Mouse (Mus musculus) ES-E14 (cell line): Measurements from ENCODE around the gene Ncam1. TPM values are rescaled to one million over a fixed set of nuclear protein-coding genes. Genes with fewer than 3 reads are reported as not detected.

Experiments used
- DNase-seq: peaks from one replicate; pipeline ENCODE4 v3.0.0-alpha.2; 2013; ENCODE audit warnings: low read depth, low spot score
- H3K27ac ChIP-seq: 2 replicates; pipeline ENCODE4 v1.5.1; 2012; ENCODE audit warnings: low read depth, mild to moderate bottlenecking, low read length, moderate library complexity, mixed read lengths; ENCODE audit not compliant: poor library complexity, insufficient read depth, severe bottlenecking
- H3K36me3 ChIP-seq: 2 replicates; pipeline ENCODE4 v1.6.1; 2012; ENCODE audit warnings: mild to moderate bottlenecking, low read length, moderate library complexity, mixed read lengths; ENCODE audit not compliant: control insufficient read depth, poor library complexity, insufficient read depth, severe bottlenecking
- H3K4me1 ChIP-seq, 2 experiments: fragments of 150-350 bp in 1 of 2; sonication (generic) in 1 of 2; 2 replicates each; pipeline ENCODE4 v1.6.1; 2012; ENCODE audit warnings: low read length in 2 of 2, mild to moderate bottlenecking in 1 of 2, mixed read lengths in 1 of 2; ENCODE audit not compliant: control insufficient read depth in 2 of 2, insufficient read depth in 2 of 2, poor library complexity in 1 of 2
- H3K4me3 ChIP-seq, 2 experiments: fragments of 150-350 bp in 1 of 2; sonication (generic) in 1 of 2; 2 replicates each; pipeline ENCODE4 v1.5.1; 2012; ENCODE audit warnings: low read length in 2 of 2, low read depth in 1 of 2, mild to moderate bottlenecking in 1 of 2, mixed read lengths in 1 of 2; ENCODE audit not compliant: insufficient read depth in 1 of 2, poor library complexity in 1 of 2, severe bottlenecking in 1 of 2
- H3K9ac ChIP-seq: 2 replicates; pipeline ENCODE4 v1.6.1; 2012; ENCODE audit warnings: low read depth, mild to moderate bottlenecking, low read length, mixed read lengths; ENCODE audit not compliant: poor library complexity, insufficient read depth, severe bottlenecking
- H3K9me3 ChIP-seq: fragments of 150-350 bp; sonication (generic); 2 replicates; pipeline ENCODE4 v1.6.1; 2012; ENCODE audit warnings: low read depth, mild to moderate bottlenecking, low read length; ENCODE audit not compliant: control insufficient read depth, insufficient read depth
- CHD2 ChIP-seq: IDR thresholded peaks from 2 replicates; pipeline ENCODE4 v1.6.1; 2014; ENCODE audit warnings: mild to moderate bottlenecking, low read depth, low read length, inconsistent platforms
- HCFC1 ChIP-seq: IDR thresholded peaks from 2 replicates; pipeline ENCODE4 v1.6.1; 2012; ENCODE audit warnings: low read length, inconsistent platforms, borderline replicate concordance; ENCODE audit not compliant: insufficient read depth
- MAFK ChIP-seq: IDR thresholded peaks from 2 replicates; pipeline ENCODE4 v1.6.1; 2014; ENCODE audit warnings: mild to moderate bottlenecking, low read depth, low read length, inconsistent platforms; ENCODE audit not compliant: insufficient read depth
- ZC3H11A ChIP-seq: IDR thresholded peaks from 2 replicates; pipeline ENCODE4 v1.6.1; 2012; ENCODE audit warnings: low read depth, mild to moderate bottlenecking, inconsistent platforms, low read length, borderline replicate concordance
- ZNF384 ChIP-seq: IDR thresholded peaks from 2 replicates; pipeline ENCODE4 v1.6.1; 2012; ENCODE audit warnings: low read depth, low read length, inconsistent platforms
- in situ Hi-C, 2 experiments: fragments of 600-800 bp; cut with MboI; formaldehyde crosslinking; loops; one replicate each; pipeline ENCODE4 v1.15.1; 2025; ENCODE audit warnings: low sequenced_read_pairs in 2 of 2, inconsistent platforms in 1 of 2; ENCODE audit not compliant: unreplicated experiment in 2 of 2
- total RNA-seq: library from RNA; depleted of rRNA; stranded (reverse); fragments of 300-350 nt; gene quantifications from 2 replicates; pipeline ENCODE4 v1.2.3, GENCODE M21; 2012

Gene Ncam1
- total RNA-seq, 1 experiment: 36.8 TPM

GRCm38 (mm10) chr9:49592006-49592405, 206.7 kb downstream of the Ncam1 start:
- no peak for TF ChIP-seq ZC3H11A
- no peak for TF ChIP-seq CHD2
- TF ChIP-seq ZNF384: no peak
- TF ChIP-seq HCFC1: no peak
- no peak for TF ChIP-seq MAFK
- no peaks in the 10 kb centered on the region for H3K36me3 ChIP-seq
- in situ Hi-C loops: no loop called here

GRCm38 (mm10) chr9:49590261-49590660, 208.5 kb downstream of the Ncam1 start:
- TF ChIP-seq MAFK (no peak), ZC3H11A (no peak), CHD2 (no peak), HCFC1 (no peak), ZNF384 (no peak)
- Histone ChIP-seq H3K4me1 (no peaks in the 10 kb centered on the region), H3K36me3 (no peaks in the 10 kb centered on the region), H3K9me3 (no peaks in the 10 kb centered on the region), H3K27ac (no peak overlapping the region), H3K9ac (no peak overlapping the region), H3K4me3 (no peak overlapping the region)
- DNase-seq: no peak
- in situ Hi-C loops: no loop called here

More at GRCm38 (mm10) chr9:49592006-49592405, 206.7 kb downstream of the Ncam1 start:
- DNase-seq: no peak
- Histone ChIP-seq H3K27ac (no peak overlapping the region), H3K4me1 (no peaks in the 10 kb centered on the region), H3K4me3 (no peak overlapping the region), H3K9ac (no peak overlapping the region), H3K9me3 (no peaks in the 10 kb centered on the region)

GRCm38 (mm10) chr9:49577136-49577535, 221.6 kb downstream of the Ncam1 start:
- H3K27ac ChIP-seq: no peak overlapping the region
- H3K36me3 ChIP-seq: no peaks in the 10 kb centered on the region
- no peak overlapping the region for H3K9ac ChIP-seq
- TF ChIP-seq CHD2 (no peak), MAFK (no peak), ZNF384 (no peak), HCFC1 (no peak), ZC3H11A (no peak)
- no peak overlapping the region for H3K4me3 ChIP-seq
- H3K4me1 ChIP-seq: no peaks in the 10 kb centered on the region
- no peaks in the 10 kb centered on the region for H3K9me3 ChIP-seq
- DNase-seq: no peak
- in situ Hi-C loops: no loop called here

GRCm38 (mm10) chr9:49571695-49572510, 226.8 kb downstream of the Ncam1 start:
- Histone ChIP-seq H3K4me1 (peaks cover 1 to 11% of the 10 kb centered on the region in 2 experiments; a peak in 1 of 4 replicates), H3K27ac (no peak overlapping the region), H3K9ac (no peak overlapping the region), H3K36me3 (no peaks in the 10 kb centered on the region), H3K4me3 (no peak overlapping the region), H3K9me3 (no peaks in the 10 kb centered on the region)
- DNase-seq: no peak
- TF ChIP-seq ZC3H11A (no peak), ZNF384 (no peak), MAFK (no peak), CHD2 (no peak), HCFC1 (no peak)
- in situ Hi-C loops: no loop called here
